Mouse (Mus musculus) limb, embryonic 14.5 days (tissue): ENCODE results near the gene Acss3. TPM values are rescaled to one million over a fixed set of nuclear protein-coding genes. Genes with fewer than 3 reads are reported as not detected.

Experiments used
- ATAC-seq: fragments of 200-750 bp; cut with Nextera tagmentation; 2 replicates; pipeline ENCODE4 v1.8.0; 2017; ENCODE audit warnings: low read depth, moderate number of reproducible peaks, moderate TSS enrichment; ENCODE audit not compliant: low FRiP score
- DNase-seq: peaks from one replicate; pipeline ENCODE4 v3.0.0-alpha.2; 2015; ENCODE audit warnings: low spot score
- H3K27ac ChIP-seq: fragments of 300-500 bp; sonication (generic); replicated peaks from 2 replicates; pipeline ENCODE4 v1.5.1; 2014; ENCODE audit warnings: low read depth, mild to moderate bottlenecking, low read length, moderate library complexity, mixed read lengths
- H3K27me3 ChIP-seq: fragments of 300-500 bp; sonication (generic); 2 replicates; pipeline ENCODE4 v1.6.1; 2014; ENCODE audit warnings: low read length, mixed read lengths; ENCODE audit not compliant: control insufficient read depth, insufficient read depth
- H3K36me3 ChIP-seq: fragments of 300-500 bp; sonication (generic); 2 replicates; pipeline ENCODE4 v1.6.1; 2014; ENCODE audit warnings: mild to moderate bottlenecking, low read length, moderate library complexity, mixed read lengths; ENCODE audit not compliant: control insufficient read depth, insufficient read depth
- H3K4me1 ChIP-seq: fragments of 300-500 bp; sonication (generic); 2 replicates; pipeline ENCODE4 v1.6.1; 2014; ENCODE audit warnings: antibody characterized with exemption, low read length, mixed read lengths; ENCODE audit not compliant: control insufficient read depth, insufficient read depth
- H3K4me2 ChIP-seq: fragments of 300-500 bp; sonication (generic); replicated peaks from 2 replicates; pipeline ENCODE4 v1.6.1; 2014; ENCODE audit warnings: low read depth, mild to moderate bottlenecking, low read length, moderate library complexity; ENCODE audit not compliant: severe bottlenecking
- H3K4me3 ChIP-seq: fragments of 300-500 bp; sonication (generic); replicated peaks from 2 replicates; pipeline ENCODE4 v1.5.1; 2014; ENCODE audit warnings: low read length
- H3K9ac ChIP-seq: fragments of 300-500 bp; sonication (generic); 2 replicates; pipeline ENCODE4 v1.6.1; 2014; ENCODE audit warnings: mild to moderate bottlenecking, low read depth, low read length, moderate library complexity; ENCODE audit not compliant: severe bottlenecking
- H3K9me3 ChIP-seq: fragments of 300-500 bp; sonication (generic); 2 replicates; pipeline ENCODE4 v1.6.1; 2016; ENCODE audit warnings: low read length; ENCODE audit not compliant: control insufficient read depth
- POLR2A ChIP-seq: fragments of 200-500 bp; IDR thresholded peaks from 2 replicates; pipeline ENCODE4 v1.8.0; 2012; ENCODE audit warnings: inconsistent platforms, mild to moderate bottlenecking, moderate library complexity, borderline replicate concordance; ENCODE audit not compliant: insufficient read depth, insufficient read length; ENCODE audit errors: extremely low read depth
- WGBS: fragments of 180-500 bp; shearing (Covaris S2); extraction: QIAGEN DNeasy Blood & Tissue Kit; methylation state at CpG from one replicate; pipeline ENCODE4 v1.1.7; 2014; 5-methylcytosine and 5-hydroxymethylcytosine counted together
- polyA plus RNA-seq, 2 experiments: library from polyadenylated mRNA; depleted of rRNA in 1 of 2; stranded (reverse) in 1 of 2; unstranded in 1 of 2; fragments of >200 nt; fragmentation: Nextera tagmentation in 1 of 2; extraction: Ambion mirVana in 1 of 2; gene quantifications; 2 replicates each; pipeline versions ENCODE4 v1.2.1 to v1.2.3; 2012 to 2014

Gene Acss3
- polyA plus RNA-seq, 2 experiments: 2.6 to 6.9 TPM

DNA sequence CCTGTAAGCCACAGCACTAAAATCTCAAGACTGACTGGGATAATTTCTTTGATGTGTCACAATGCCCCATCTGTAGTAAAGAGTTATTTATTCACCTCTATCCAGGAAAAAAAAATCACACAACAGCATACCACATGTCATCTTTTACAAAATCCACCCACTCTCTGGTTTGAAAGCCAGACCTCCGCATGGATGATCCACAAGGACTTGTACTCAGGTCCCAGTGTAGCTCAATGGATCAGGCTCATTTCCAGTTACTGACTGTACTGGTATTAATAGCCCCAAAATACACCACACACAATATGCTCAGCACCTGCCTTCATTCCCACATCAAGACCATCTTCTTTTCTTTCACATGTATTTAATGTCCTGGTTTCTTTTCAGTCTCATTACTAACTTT is 80.8 kb downstream of the Acss3 start:
- no peak for TF ChIP-seq POLR2A
- Histone ChIP-seq H3K4me1 (no peaks in the 10 kb centered on the region), H3K36me3 (no peaks in the 10 kb centered on the region), H3K27ac (no peak overlapping the region), H3K27me3 (no peaks in the 10 kb centered on the region), H3K4me2 (no peak overlapping the region), H3K9ac (no peak overlapping the region), H3K4me3 (no peak overlapping the region), H3K9me3 (no peaks in the 10 kb centered on the region)
- WGBS: 77% methylated on average over 1 of the region's 1 CpGs
- DNase-seq (no peak), ATAC-seq (no peak)

DNA sequence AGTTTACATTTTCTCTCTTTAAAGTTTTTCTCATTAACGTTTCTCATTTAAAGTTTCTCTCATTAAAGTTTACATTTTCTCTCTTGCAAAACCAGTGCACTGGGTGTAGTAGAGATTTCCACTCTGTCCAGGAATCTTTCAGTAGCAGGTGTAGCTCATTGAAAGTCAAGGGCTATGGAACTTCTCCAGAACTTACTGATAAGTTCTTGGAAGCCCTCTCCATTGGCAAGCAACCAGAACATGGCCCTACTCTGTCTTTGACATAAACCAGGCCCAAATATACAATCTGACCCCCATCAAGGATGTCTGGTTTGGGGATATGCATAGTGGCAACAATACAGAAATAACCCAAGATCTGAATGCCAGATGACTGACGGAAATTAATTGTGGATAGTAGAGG is 82.6 kb downstream of the Acss3 start:
- ATAC-seq (no peak), DNase-seq (no peak)
- no peaks in the 10 kb centered on the region for H3K4me1 ChIP-seq
- H3K27ac ChIP-seq: no peak overlapping the region
- H3K4me3 ChIP-seq: no peak overlapping the region
- no peak overlapping the region for H3K9ac ChIP-seq
- H3K4me2 ChIP-seq: no peak overlapping the region
- no peaks in the 10 kb centered on the region for H3K27me3 ChIP-seq
- WGBS: 78% methylated on average over 2 of the region's 2 CpGs
- no peaks in the 10 kb centered on the region for H3K9me3 ChIP-seq
- TF ChIP-seq POLR2A: no peak
- H3K36me3 ChIP-seq: no peaks in the 10 kb centered on the region

DNA sequence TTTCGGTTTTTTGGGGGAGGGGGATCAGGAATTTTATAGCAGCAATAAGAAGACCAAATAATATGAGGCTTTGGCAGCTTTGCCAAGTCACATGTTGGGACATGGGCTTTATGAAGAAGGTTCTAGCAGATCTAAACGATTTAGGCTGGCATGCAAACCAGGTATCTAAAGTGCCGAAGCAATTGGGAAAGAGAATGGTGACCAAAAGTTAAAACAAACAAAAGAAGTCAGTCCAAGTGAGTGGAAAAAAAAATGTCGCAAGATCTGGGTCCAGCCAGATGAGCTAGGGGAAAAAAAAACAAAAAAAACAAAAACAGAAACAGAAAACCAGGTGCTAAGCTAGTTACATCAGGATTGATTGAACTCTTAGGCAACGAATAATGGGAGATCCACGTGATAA is 83.1 kb downstream of the Acss3 start:
- no peak overlapping the region for H3K4me3 ChIP-seq
- no peak overlapping the region for H3K9ac ChIP-seq
- WGBS: 69% methylated on average over 6 of the region's 6 CpGs
- no peaks in the 10 kb centered on the region for H3K4me1 ChIP-seq
- H3K4me2 ChIP-seq: no peak overlapping the region
- no peaks in the 10 kb centered on the region for H3K36me3 ChIP-seq
- no peaks in the 10 kb centered on the region for H3K9me3 ChIP-seq
- no peak for TF ChIP-seq POLR2A
- H3K27ac ChIP-seq: no peak overlapping the region
- no peaks in the 10 kb centered on the region for H3K27me3 ChIP-seq
- ATAC-seq (no peak), DNase-seq (no peak)

DNA sequence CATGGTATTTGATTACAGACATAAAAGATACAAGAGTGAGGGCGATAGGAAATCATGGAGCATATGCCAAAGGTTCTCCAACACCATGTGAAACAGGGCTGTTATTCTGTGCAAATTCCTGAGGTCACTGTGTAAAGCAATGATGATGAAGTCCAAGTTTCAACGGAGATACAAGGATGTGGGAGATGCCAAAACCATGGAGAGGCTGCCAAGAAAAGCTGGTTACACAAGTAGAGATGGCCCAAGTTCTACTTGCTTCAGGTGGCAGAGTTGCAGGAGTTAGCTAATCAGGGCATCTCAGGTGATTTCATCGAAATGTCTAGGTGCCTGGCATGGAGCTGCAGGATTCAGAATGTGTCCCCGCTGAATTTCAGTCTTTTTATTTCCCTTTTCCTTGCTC is 84.3 kb downstream of the Acss3 start:
- TF ChIP-seq POLR2A: no peak
- WGBS: 88% methylated on average over 4 of the region's 4 CpGs
- DNase-seq (no peak), ATAC-seq (no peak)
- H3K4me1 ChIP-seq: no peaks in the 10 kb centered on the region
- no peaks in the 10 kb centered on the region for H3K9me3 ChIP-seq
- no peak overlapping the region for H3K4me2 ChIP-seq
- no peaks in the 10 kb centered on the region for H3K36me3 ChIP-seq
- H3K27ac ChIP-seq: no peak overlapping the region
- no peaks in the 10 kb centered on the region for H3K27me3 ChIP-seq
- H3K4me3 ChIP-seq: no peak overlapping the region
- H3K9ac ChIP-seq: no peak overlapping the region

DNA sequence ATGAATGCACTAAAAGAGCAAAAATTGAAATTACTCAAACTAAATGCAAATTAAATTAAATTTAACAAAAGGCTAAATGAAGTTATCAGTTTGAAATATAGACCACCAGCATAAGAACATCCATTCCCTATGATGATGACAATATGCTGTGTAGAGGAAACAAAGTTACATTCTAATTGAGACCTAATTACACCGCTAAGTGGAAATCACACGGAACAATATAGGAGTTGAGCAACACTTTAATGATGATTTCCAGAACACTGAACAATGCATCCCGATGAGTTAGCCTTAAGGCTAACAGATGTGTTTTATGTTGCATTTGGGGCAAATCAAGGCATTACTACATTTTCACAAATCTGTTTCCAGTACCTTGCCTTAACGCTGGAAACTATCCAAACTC is 99.2 kb downstream of the Acss3 start:
- TF ChIP-seq POLR2A: no peak
- no peaks in the 10 kb centered on the region for H3K27me3 ChIP-seq
- no peak overlapping the region for H3K27ac ChIP-seq
- DNase-seq (no peak), ATAC-seq (no peak)
- H3K9me3 ChIP-seq: no peaks in the 10 kb centered on the region
- no peak overlapping the region for H3K4me3 ChIP-seq
- 56% methylated on average over 4 of the region's 4 CpGs for WGBS
- no peak overlapping the region for H3K9ac ChIP-seq
- H3K36me3 ChIP-seq: no peaks in the 10 kb centered on the region
- H3K4me1 ChIP-seq: no peaks in the 10 kb centered on the region
- no peak overlapping the region for H3K4me2 ChIP-seq

DNA sequence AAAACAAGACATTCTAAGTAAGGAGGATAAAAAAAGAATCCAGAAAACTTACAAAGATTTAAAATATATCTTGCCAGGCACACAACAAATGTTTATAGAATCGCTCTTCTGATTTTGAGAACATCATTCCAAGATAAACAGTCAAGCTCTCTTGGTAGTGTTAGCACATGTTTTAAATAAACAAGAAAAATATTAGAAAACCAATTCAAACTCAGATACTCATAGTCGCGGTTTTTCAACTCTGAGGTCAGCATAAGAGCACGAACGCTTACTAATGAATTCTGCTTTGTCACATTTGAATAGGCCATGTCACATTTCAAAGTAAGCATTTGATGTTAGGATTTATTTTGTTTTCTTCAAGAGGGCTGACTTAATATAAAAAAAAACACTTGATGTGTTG is 102.3 kb downstream of the Acss3 start:
- Histone ChIP-seq H3K9me3 (no peaks in the 10 kb centered on the region), H3K4me3 (no peak overlapping the region), H3K36me3 (no peaks in the 10 kb centered on the region), H3K9ac (no peak overlapping the region), H3K27me3 (no peaks in the 10 kb centered on the region), H3K4me1 (no peaks in the 10 kb centered on the region), H3K27ac (no peak overlapping the region), H3K4me2 (no peak overlapping the region)
- 86% methylated on average over 5 of the region's 5 CpGs for WGBS
- DNase-seq (no peak), ATAC-seq (no peak)
- no peak for TF ChIP-seq POLR2A
